Mouse (Mus musculus) olfactory bulb, adult 2 months (tissue): ENCODE measurements around the gene Vrk1. TPM values are rescaled to one million over a fixed set of nuclear protein-coding genes. Genes with fewer than 3 reads are reported as not detected.

Experiments used
- H3K27ac ChIP-seq: fragments of 200-500 bp; 2 replicates; pipeline ENCODE4 v1.5.1; 2012; ENCODE audit warnings: low read depth, low read length; ENCODE audit not compliant: insufficient read depth
- H3K4me1 ChIP-seq: fragments of 200-500 bp; 2 replicates; pipeline ENCODE4 v1.6.1; 2012; ENCODE audit warnings: low read length; ENCODE audit not compliant: control insufficient read depth, insufficient read depth
- H3K4me3 ChIP-seq: fragments of 200-500 bp; 2 replicates; pipeline ENCODE4 v1.5.1; 2012; ENCODE audit warnings: mild to moderate bottlenecking, low read depth, low read length, moderate library complexity; ENCODE audit not compliant: insufficient read depth
- CTCF ChIP-seq: fragments of 200-500 bp; IDR thresholded peaks from 2 replicates; pipeline ENCODE4 v1.5.1; 2012; ENCODE audit warnings: low read depth, mild to moderate bottlenecking, low read length, moderate library complexity; ENCODE audit not compliant: insufficient read depth
- POLR2A ChIP-seq: fragments of 200-500 bp; IDR thresholded peaks from 2 replicates; pipeline ENCODE4 v1.6.1; 2012; ENCODE audit warnings: mild to moderate bottlenecking, low read depth, low read length, moderate library complexity; ENCODE audit not compliant: insufficient read depth
- WGBS: fragments of 180-500 bp; shearing (Covaris S2); methylation state at CpG from one replicate; pipeline ENCODE4 v1.1.7; 2018; 5-methylcytosine and 5-hydroxymethylcytosine counted together
- polyA plus RNA-seq: library from polyadenylated mRNA; stranded (reverse); fragments of >200 nt; gene quantifications from 2 replicates; pipeline ENCODE4 v1.2.4, GENCODE M21; 2012; ENCODE audit warnings: low replicate concordance; ENCODE audit not compliant: missing spikeins, insufficient read depth, insufficient read length

The Vrk1 gene
- polyA plus RNA-seq, 1 experiment: not detected

DNA sequence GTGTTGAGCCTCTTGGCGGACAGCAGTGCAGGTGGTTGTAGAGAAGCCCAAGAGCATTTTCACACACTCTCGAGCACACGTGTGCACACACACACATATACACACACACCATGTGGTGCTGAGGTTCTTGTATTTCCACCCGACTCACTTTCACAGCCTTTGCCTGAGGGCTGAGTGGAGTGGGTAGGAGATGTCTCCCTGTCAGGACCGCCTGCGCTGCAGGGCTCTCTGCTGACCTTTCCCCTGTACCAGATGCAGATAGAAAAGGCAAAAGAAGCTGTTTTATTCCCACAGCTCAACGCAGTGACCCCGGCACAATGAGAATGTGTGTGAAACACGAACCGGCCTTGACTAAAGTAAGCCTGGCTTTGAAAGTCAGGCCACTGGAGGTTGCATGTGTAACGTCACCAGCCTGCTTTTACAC lies 72.9 kb downstream of the Vrk1 start:
- WGBS: 89% methylated on average over 11 of the region's 11 CpGs
- no peak overlapping the region for H3K4me3 ChIP-seq
- peaks cover 4% of the 10 kb centered on the region for H3K4me1 ChIP-seq
- H3K27ac ChIP-seq: no peak overlapping the region
- TF ChIP-seq POLR2A (no peak), CTCF (no peak)

DNA sequence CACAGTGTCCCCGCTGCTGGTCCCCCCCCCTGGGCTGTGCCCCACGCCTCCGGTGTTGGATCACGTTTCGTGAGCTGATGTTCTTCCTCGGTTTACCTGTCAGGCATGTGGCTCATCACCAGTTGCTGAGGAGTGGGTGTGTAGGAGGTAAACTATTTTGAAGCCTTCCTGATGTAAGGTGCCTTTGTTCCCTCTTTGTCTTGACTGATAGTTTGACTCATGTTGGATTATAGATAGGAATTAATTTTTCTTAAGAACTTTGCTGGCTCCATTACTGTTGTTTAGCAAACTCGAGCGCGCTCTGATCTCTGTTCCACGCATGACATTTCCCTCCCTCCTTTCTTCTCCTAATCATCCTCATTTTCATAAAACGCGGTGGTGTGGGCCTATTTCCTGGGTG lies 74.1 kb downstream of the Vrk1 start:
- Histone ChIP-seq H3K4me1 (peaks cover 4% of the 10 kb centered on the region), H3K27ac (no peak overlapping the region), H3K4me3 (no peak overlapping the region)
- TF ChIP-seq POLR2A (no peak), CTCF (no peak)
- WGBS: 93% methylated on average over 12 of the region's 12 CpGs

DNA sequence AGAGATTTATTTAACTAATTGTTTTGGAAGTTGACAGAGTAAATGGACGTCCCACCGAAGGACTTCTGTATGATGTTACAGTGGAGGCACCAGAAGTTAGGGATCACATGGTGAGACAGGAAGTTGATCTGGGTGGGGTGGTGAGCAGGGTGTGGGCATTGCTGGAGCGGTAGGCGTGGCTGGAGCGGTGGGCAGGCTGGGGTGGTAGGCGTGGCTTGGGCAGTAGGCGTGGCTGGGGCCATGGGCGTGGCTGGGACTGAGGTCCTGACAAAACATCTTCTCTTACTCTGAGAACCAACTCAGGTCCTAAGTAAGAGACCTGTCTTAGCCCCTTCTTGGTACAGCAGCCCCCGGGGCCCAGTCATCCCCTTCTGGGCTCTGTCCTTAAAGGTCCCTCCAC lies 84.8 kb downstream of the Vrk1 start:
- WGBS: 96% methylated on average over 9 of the region's 9 CpGs
- no peak overlapping the region for H3K27ac ChIP-seq
- TF ChIP-seq POLR2A: no peak
- no peak for TF ChIP-seq CTCF
- peaks cover 5% of the 10 kb centered on the region; the same call in 1 of the 2 replicates for H3K4me1 ChIP-seq
- no peak overlapping the region for H3K4me3 ChIP-seq

DNA sequence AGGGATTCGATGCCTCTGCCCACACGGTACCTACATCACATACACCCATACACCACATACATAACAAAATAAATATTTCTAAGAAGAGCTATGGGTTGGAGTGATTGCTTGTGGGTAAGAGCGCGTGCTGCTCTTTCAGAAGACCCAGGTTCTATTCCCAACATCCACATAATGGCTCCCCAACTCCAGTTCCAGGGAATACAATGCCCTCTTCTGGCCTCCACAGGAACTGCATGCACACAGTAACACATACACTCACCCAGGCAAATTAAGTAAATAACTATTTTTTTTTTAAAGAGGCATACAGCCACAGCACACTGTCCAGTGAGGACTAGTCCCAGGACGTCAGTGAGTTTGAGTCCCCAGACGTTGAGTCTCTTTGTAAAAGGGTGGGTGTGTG lies 92.0 kb downstream of the Vrk1 start:
- Histone ChIP-seq H3K4me3 (no peak overlapping the region), H3K4me1 (peaks cover 4% of the 10 kb centered on the region; the same call in 1 of the 2 replicates), H3K27ac (no peak overlapping the region)
- WGBS: 96% methylated on average over 6 of the region's 6 CpGs
- TF ChIP-seq CTCF (no peak), POLR2A (no peak)

DNA sequence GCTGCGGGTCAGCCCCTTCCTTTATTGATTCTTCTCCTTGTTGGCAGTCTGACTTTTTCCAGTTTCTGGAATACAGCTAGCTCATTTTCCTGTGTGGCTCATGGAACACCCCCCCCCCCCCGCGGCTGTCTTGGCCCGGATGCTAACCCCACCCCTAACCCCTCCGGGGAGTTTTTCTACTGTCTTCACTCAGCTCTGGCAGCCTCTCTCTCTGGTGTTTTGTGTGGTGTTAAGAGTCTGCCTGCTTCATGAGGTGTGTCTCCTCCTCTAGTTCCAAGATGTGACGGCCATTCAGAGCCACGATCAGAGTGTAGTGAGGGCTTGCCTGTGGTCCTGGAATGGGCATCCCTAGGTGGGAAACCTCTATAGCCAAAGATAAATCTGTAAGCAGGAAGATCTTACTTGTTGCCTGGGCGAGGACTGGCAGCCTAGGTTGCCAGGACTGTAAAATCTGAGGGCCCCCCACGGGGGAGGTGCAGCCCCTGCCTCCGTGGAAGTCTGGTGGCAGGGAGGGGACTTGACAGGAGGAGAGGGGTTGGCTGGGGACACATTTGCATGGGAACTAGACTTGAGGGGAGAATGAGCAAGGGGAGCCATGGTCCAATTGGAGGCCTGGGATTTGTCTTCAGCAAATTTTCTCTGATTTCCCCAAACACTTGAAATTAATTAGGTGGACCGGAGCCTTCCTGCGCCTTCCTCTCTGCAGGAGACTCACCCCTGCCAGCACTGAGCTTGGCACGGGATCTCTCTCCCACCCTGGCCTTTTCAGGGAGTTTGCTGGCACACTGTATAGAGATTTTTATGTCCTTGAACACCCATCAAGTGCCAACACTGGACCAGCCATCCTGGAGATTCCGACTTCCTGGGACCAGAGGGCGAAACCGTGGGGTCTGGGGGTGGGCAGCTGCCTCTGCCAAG lies 93.0 kb downstream of the Vrk1 start:
- Histone ChIP-seq H3K27ac (no peak overlapping the region), H3K4me1 (peaks cover 7% of the 10 kb centered on the region; the same call in 1 of the 2 replicates), H3K4me3 (no peak overlapping the region)
- 40% methylated on average over 16 of the region's 16 CpGs for WGBS
- TF ChIP-seq CTCF: no peak
- no peak for TF ChIP-seq POLR2A

DNA sequence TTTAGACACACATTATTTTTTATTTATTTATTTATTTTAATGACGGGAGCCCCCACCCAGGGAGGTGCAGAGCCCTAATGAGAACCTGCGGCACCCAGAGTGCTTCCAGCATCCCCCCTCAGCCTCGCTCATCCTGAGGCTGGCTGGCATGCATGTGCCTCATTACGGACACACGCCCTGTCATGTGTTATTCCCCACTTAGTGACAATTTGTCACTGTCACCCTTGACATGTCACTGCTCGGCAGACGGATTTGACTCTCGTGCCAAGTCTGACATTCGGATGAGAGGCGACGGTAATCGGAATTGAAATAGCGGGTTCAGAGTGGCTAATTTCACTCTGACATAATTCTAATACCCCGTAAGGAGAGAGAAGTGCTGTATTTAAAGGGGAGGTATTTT lies 97.2 kb downstream of the Vrk1 start:
- no peak overlapping the region for H3K27ac ChIP-seq
- peaks cover 11% of the 10 kb centered on the region; the same call in 1 of the 2 replicates for H3K4me1 ChIP-seq
- 34% methylated on average over 14 of the region's 14 CpGs for WGBS
- no peak overlapping the region for H3K4me3 ChIP-seq
- TF ChIP-seq CTCF: no peak
- no peak for TF ChIP-seq POLR2A

DNA sequence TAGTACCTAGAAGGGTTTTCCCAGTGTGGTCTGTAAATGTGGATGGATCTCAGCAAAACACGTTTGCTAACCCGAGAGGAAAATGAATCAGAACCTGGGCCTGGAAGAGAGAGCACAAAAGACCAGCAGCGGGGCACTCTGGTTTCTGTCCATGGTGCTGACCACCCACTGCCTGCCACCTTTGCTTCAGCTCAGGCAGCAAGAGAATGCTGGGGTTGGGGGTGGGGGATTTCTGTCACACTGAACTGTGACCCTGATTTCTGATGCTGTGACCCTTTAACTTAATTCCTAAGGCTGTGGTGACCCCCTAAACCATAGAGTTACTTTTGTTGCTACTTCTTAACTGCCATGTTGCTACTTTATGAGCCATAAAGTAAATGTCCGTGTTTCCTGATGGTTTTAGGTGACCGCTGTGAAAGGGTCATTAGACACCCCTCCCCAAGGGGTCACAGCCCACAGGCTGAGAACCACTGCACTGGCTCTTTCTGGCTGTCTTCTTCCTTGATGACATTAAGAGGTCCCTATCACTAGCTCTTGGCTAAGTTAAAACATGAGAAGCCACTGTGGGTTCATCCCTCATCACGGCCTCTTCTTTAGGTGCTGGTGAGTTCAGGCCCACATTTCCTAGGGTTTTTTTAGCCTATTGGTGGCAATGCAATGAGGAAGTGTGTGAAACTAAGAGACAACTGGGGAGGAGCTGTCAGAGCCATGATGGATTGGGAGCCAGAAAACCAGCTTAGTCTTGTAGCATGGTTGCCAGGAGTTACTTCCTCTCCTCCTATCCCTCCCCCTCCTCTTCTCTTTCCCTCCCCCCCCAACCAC lies 105.3 kb downstream of the Vrk1 start:
- peaks cover 2% of the 10 kb centered on the region; the same call in 1 of the 2 replicates for H3K4me1 ChIP-seq
- no peak overlapping the region for H3K27ac ChIP-seq
- H3K4me3 ChIP-seq: no peak overlapping the region
- WGBS: 63% methylated on average over 6 of the region's 6 CpGs
- TF ChIP-seq CTCF (no peak), POLR2A (no peak)

DNA sequence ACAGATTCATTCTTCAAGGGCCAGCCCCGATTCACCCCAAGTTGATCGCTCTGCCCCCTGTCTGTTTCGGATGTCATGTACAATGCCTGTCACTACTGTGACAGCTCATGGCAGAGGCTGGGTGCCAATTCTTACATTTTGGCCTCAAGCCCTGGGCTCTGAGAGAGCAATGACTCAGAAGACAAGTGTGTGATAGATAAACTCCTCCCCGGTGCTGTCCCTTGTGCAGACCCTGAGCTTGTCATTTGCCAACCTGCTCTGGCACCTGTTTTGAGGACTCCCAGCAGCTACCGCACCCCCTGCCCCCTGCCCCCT lies 105.8 kb downstream of the Vrk1 start:
- TF ChIP-seq CTCF: no peak
- no peak for TF ChIP-seq POLR2A
- WGBS: 58% methylated on average over 5 of the region's 5 CpGs
- peaks cover 2% of the 10 kb centered on the region; the same call in 1 of the 2 replicates for H3K4me1 ChIP-seq
- no peak overlapping the region for H3K27ac ChIP-seq
- no peak overlapping the region for H3K4me3 ChIP-seq

DNA sequence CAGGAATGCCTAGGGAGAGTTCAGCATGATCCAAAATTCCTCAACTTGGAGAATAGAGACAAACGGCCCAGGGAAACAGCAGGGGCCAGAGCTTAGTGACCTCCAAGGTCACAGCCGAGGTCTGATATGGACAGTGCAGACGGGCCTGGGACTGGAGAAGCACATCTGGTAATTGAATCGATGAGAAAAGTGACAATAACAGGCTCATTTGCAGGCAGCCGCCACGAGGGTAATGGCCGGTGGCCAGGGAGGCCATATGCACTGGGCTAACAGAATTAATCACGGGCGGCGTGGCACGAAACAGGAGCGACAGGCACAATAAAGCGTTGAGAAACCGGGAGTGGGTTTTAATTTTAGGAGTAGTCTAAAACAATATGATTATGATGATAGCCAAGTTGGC lies 113.2 kb downstream of the Vrk1 start:
- peaks cover 6% of the 10 kb centered on the region; the same call in 1 of the 2 replicates for H3K4me1 ChIP-seq
- 57% methylated on average over 14 of the region's 14 CpGs for WGBS
- no peak overlapping the region for H3K27ac ChIP-seq
- TF ChIP-seq CTCF: no peak
- H3K4me3 ChIP-seq: no peak overlapping the region
